Mouse (Mus musculus) stomach, postnatal 0 days (tissue): ENCODE data around the gene Chmp6.

ENCODE experiments used
- CTCF ChIP-seq: IDR thresholded peaks from 2 replicates; pipeline ENCODE4 v1.5.1; 2016; ENCODE audit warnings: antibody characterized with exemption, low read depth, mild to moderate bottlenecking, moderate library complexity
- EP300 ChIP-seq: optimal IDR thresholded peaks from 2 replicates; pipeline ENCODE3; 2016; ENCODE audit warnings: antibody characterized with exemption

DNA sequence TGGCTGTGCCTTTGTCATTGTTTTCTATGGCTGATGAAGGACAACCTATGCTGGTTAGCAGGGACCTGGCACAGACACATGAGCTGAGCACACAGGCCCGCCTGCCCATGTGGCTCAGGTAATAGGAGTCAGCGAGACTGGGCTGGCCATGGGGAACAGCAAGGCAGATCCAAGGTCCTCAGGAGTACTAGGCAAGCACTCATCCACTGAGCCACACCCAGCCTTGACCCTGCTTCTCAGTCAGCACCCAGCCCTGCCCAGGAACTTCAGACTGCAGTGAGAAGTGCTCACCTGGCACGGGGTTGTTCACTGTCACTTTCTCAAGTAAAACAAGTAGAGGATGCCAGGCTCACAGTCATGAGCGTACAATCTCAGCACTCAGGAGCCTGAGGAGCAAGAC, 39.6 kb upstream of the Chmp6 start:
- TF ChIP-seq CTCF (no peak), EP300 (no peak)
